Mouse (Mus musculus) thymus, adult 2 months (tissue): ENCODE measurements around the gene Snd1. TPM values are rescaled to one million over a fixed set of nuclear protein-coding genes. Genes with fewer than 3 reads are reported as not detected.

Source experiments
- DNase-seq: peaks from one replicate; pipeline ENCODE4 v3.0.0; 2021
- H3K27ac ChIP-seq: fragments of 200-500 bp; 2 replicates; pipeline ENCODE4 v1.5.1; 2012; ENCODE audit warnings: low read length, control low read depth; ENCODE audit not compliant: control insufficient read depth, insufficient read depth
- H3K27me3 ChIP-seq: fragments of 200-500 bp; 2 replicates; pipeline ENCODE4 v1.6.1; 2012; ENCODE audit warnings: mild to moderate bottlenecking, low read length, moderate library complexity, mixed read lengths; ENCODE audit not compliant: control insufficient read depth, insufficient read depth
- H3K36me3 ChIP-seq: fragments of 200-500 bp; 2 replicates; pipeline ENCODE4 v1.6.1; 2012; ENCODE audit warnings: mild to moderate bottlenecking, low read length, moderate library complexity; ENCODE audit not compliant: control insufficient read depth, insufficient read depth
- H3K4me1 ChIP-seq: fragments of 200-500 bp; replicated peaks from 2 replicates; pipeline ENCODE4 v1.6.1; 2012; ENCODE audit warnings: low read length; ENCODE audit not compliant: control insufficient read depth, insufficient read depth
- H3K4me3 ChIP-seq: fragments of 200-500 bp; 2 replicates; pipeline ENCODE4 v1.5.1; 2012; ENCODE audit warnings: mild to moderate bottlenecking, low read length, control low read depth, moderate library complexity; ENCODE audit not compliant: control insufficient read depth, insufficient read depth
- CTCF ChIP-seq: fragments of 200-500 bp; IDR thresholded peaks from 2 replicates; pipeline ENCODE4 v1.5.1; 2012; ENCODE audit warnings: mild to moderate bottlenecking, control low read depth, low read length, moderate library complexity, borderline replicate concordance; ENCODE audit not compliant: control insufficient read depth, poor library complexity, insufficient read depth; ENCODE audit errors: extremely low read depth
- POLR2A ChIP-seq: fragments of 200-500 bp; IDR thresholded peaks from 2 replicates; pipeline ENCODE4 v1.6.1; 2012; ENCODE audit warnings: mild to moderate bottlenecking, low read length, control low read depth, moderate library complexity; ENCODE audit not compliant: control insufficient read depth, poor library complexity, insufficient read depth; ENCODE audit errors: extremely low read depth
- WGBS: fragments of 180-500 bp; shearing (Covaris S2); methylation state at CpG from one replicate; pipeline ENCODE4 v1.1.7; 2018; 5-methylcytosine and 5-hydroxymethylcytosine counted together
- polyA plus RNA-seq: library from polyadenylated mRNA; depleted of rRNA; stranded (reverse); fragments of >200 nt; gene quantifications from 2 replicates; pipeline ENCODE4 v1.2.3, GENCODE M21; 2012

Snd1 gene
- polyA plus RNA-seq, 1 experiment = 79.3 TPM

DNA sequence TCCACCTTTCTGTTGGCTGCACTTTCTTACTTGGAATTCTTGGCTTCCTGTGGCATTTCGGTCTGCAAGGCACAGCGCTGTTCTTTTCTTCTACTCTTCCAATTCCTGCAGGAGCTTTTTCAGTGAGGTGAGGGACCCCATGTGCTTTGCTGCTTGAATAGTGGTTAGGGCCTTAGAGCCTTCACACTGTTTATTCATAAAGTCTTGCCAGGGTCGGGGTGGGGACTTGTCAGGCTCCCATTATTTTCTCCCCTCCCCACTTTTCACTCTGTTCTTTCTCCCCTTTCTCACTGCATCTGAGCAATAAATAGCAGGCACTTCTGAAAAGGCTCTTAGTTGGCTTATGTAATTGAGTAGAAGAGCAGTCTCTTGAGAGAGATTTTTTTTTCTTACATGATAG is 143.4 kb downstream of the Snd1 start:
- no peaks in the 10 kb centered on the region for H3K36me3 ChIP-seq
- H3K27me3 ChIP-seq = no peaks in the 10 kb centered on the region
- DNase-seq = no peak
- peaks cover 10% of the 10 kb centered on the region for H3K4me1 ChIP-seq
- no peak for TF ChIP-seq POLR2A
- no peak for TF ChIP-seq CTCF
- H3K27ac ChIP-seq = no peak overlapping the region
- no peak overlapping the region for H3K4me3 ChIP-seq
- WGBS = 88% methylated on average over 3 of the region's 3 CpGs

DNA sequence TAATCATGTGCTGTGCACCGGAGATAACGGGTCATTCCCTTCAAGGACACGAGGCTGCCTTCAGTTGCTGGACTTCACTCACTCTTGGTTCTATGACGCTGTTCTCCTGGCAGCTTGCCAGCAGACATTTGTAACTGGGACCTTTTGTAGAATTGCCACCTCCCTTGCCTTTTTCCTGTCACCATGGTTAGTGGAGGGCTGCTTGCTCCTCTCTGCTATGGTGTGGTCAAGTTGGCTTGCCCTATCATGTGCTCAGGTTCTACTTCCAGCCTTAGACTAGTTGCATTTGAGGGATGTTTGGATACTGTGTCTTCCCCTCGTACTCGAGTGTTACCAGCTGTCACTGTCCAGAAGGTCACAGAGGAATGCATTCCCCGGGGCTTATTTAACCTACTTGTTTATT is 143.8 kb downstream of the Snd1 start:
- peaks cover 10% of the 10 kb centered on the region for H3K4me1 ChIP-seq
- WGBS = 72% methylated on average over 7 of the region's 7 CpGs
- H3K36me3 ChIP-seq = no peaks in the 10 kb centered on the region
- no peak overlapping the region for H3K4me3 ChIP-seq
- no peaks in the 10 kb centered on the region for H3K27me3 ChIP-seq
- TF ChIP-seq POLR2A = no peak
- no peak for TF ChIP-seq CTCF
- DNase-seq = no peak
- no peak overlapping the region for H3K27ac ChIP-seq

DNA sequence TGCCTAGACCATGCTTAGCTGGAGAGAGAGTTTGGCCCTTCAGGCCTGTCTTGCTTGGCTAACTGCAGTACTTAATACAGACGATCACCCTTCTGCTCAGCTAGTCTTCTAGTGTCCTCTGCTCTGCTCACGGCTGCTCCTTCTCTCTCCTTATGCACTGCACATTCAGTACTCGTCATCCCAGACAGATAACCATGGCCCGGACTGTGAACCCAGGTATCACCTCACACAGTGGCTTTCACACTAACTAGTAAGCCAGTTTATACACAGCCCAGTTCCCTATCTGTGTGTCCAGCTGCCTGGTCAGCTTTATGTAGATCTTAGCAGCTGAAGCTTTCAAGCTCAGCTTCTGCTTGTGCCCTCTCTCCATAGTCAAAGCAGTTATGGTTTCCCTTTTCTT is 146.5 kb downstream of the Snd1 start:
- H3K4me1 ChIP-seq = peaks cover 12% of the 10 kb centered on the region
- 99% methylated on average over 4 of the region's 4 CpGs for WGBS

DNA sequence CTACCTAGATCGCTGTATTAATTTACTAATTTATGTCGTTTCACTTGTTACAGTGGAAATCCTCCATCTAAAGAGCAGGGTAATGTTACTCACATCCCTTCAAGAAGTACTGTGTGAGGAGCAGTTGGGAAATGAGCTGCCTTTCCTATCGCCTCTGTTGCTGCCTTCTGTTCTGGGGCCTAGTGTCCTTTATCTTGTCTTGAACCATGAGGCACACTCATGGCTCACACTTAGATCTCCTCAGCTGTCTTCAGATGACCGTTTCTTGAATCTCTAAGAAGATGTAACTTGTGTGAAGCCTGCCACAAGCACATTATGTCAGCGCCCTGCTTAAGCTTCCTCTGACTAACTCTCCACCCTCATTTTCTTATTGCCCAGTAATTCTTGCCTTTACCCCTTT is 147.0 kb downstream of the Snd1 start:
- Histone ChIP-seq H3K36me3 (no peaks in the 10 kb centered on the region), H3K27me3 (no peaks in the 10 kb centered on the region), H3K27ac (no peak overlapping the region), H3K4me3 (no peak overlapping the region), H3K4me1 (peaks cover 12% of the 10 kb centered on the region)
- DNase-seq = no peak
- no peak for TF ChIP-seq POLR2A
- 91% methylated on average over 5 of the region's 5 CpGs for WGBS

More for the DNA sequence above, 146.5 kb downstream of the Snd1 start:
- H3K4me3 ChIP-seq = no peak overlapping the region
- TF ChIP-seq CTCF (no peak), POLR2A (no peak)
- no peaks in the 10 kb centered on the region for H3K36me3 ChIP-seq
- DNase-seq = no peak
- H3K27ac ChIP-seq = no peak overlapping the region
- H3K27me3 ChIP-seq = no peaks in the 10 kb centered on the region

DNA sequence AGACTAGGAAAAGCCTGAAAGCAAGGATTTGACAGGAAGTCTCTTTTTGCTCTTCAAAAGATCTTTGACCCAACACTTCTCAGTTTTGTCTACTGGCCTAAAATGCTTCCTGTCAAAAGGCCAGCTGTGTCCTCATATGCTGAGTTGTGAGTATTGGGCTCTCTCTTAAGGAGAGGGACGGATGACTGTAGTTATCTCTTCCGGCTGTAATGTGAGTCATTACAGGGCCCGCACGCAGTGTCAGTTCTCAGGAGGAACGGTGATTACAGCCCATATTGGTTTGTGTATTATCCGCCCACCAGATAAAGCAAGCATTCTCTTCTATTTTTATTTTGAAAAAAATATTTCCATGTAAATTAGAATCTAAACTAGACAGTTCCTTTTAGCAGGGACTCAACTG is 147.6 kb downstream of the Snd1 start:
- no peak for DNase-seq
- no peak for TF ChIP-seq CTCF
- no peak for TF ChIP-seq POLR2A
- WGBS = 98% methylated on average over 6 of the region's 6 CpGs
- H3K4me1 ChIP-seq = peaks cover 12% of the 10 kb centered on the region
- H3K27ac ChIP-seq = no peak overlapping the region
- H3K4me3 ChIP-seq = no peak overlapping the region
- H3K27me3 ChIP-seq = no peaks in the 10 kb centered on the region
- no peaks in the 10 kb centered on the region for H3K36me3 ChIP-seq

- no peak for DNase-seq
- no peak overlapping the region for H3K27ac ChIP-seq
- TF ChIP-seq CTCF = no peak
- TF ChIP-seq POLR2A = no peak
- H3K4me3 ChIP-seq = no peak overlapping the region
- H3K36me3 ChIP-seq = no peaks in the 10 kb centered on the region
- H3K27me3 ChIP-seq = no peaks in the 10 kb centered on the region
- 95% methylated on average over 3 of the region's 3 CpGs for WGBS
- H3K4me1 ChIP-seq = peaks cover 11% of the 10 kb centered on the region
Measured at GRCm38 (mm10) chr6:28622963-28623362, 148.0 kb downstream of the Snd1 start.

GRCm38 (mm10) chr6:28628408-28628807 is 153.5 kb downstream of the Snd1 start:
- no peak for DNase-seq
- Histone ChIP-seq H3K36me3 (no peaks in the 10 kb centered on the region), H3K27me3 (no peaks in the 10 kb centered on the region), H3K4me1 (peaks cover 2% of the 10 kb centered on the region), H3K27ac (no peak overlapping the region), H3K4me3 (no peak overlapping the region)
- TF ChIP-seq CTCF = no peak
- TF ChIP-seq POLR2A = no peak
- 100% methylated on average over 1 of the region's 1 CpGs for WGBS
